Mouse (Mus musculus) hindbrain, embryonic 11.5 days (tissue): ENCODE measurements around the gene Macrod1. TPM values are rescaled to one million over a fixed set of nuclear protein-coding genes. Genes with fewer than 3 reads are reported as not detected.

Experiments
- ATAC-seq: fragments of 200-750 bp; cut with Nextera tagmentation; 2 replicates; pipeline ENCODE4 v1.8.0; 2017; ENCODE audit warnings: mild to moderate bottlenecking, moderate TSS enrichment, moderate library complexity; ENCODE audit not compliant: low FRiP score
- DNase-seq: peaks from one replicate; pipeline ENCODE4 v3.0.0-alpha.2; 2015; ENCODE audit warnings: low spot score
- H3K27ac ChIP-seq: fragments of 300-500 bp; sonication (generic); 2 replicates; pipeline ENCODE4 v1.5.1; 2014; ENCODE audit warnings: mild to moderate bottlenecking, low read depth, low read length
- H3K27me3 ChIP-seq: fragments of 300-500 bp; sonication (generic); 2 replicates; pipeline ENCODE4 v1.6.1; 2014; ENCODE audit warnings: mild to moderate bottlenecking, low read length, moderate library complexity, mixed read lengths; ENCODE audit not compliant: control insufficient read depth, insufficient read depth
- H3K36me3 ChIP-seq: fragments of 300-500 bp; sonication (generic); 2 replicates; pipeline ENCODE4 v1.6.1; 2014; ENCODE audit warnings: mild to moderate bottlenecking, low read length, moderate library complexity, mixed read lengths; ENCODE audit not compliant: control insufficient read depth, insufficient read depth
- H3K4me1 ChIP-seq: fragments of 300-500 bp; sonication (generic); replicated peaks from 2 replicates; pipeline ENCODE4 v1.6.1; 2014; ENCODE audit warnings: low read length, mixed read lengths; ENCODE audit not compliant: control insufficient read depth, insufficient read depth
- H3K4me2 ChIP-seq: fragments of 300-500 bp; sonication (generic); replicated peaks from 2 replicates; pipeline ENCODE4 v1.6.1; 2014; ENCODE audit warnings: mild to moderate bottlenecking, low read depth, low read length
- H3K4me3 ChIP-seq: fragments of 300-500 bp; sonication (generic); 2 replicates; pipeline ENCODE4 v1.5.1; 2014; ENCODE audit warnings: low read depth, low read length
- H3K9ac ChIP-seq: fragments of 300-500 bp; sonication (generic); 2 replicates; pipeline ENCODE4 v1.6.1; 2014; ENCODE audit warnings: low read depth, low read length
- H3K9me3 ChIP-seq: fragments of 300-500 bp; sonication (generic); 2 replicates; pipeline ENCODE4 v1.6.1; 2016; ENCODE audit warnings: low read length; ENCODE audit not compliant: control insufficient read depth
- WGBS: fragments of 180-500 bp; shearing (Covaris S2); extraction: QIAGEN DNeasy Blood & Tissue Kit; methylation state at CpG from one replicate; pipeline ENCODE4 v1.1.7; 2014; 5-methylcytosine and 5-hydroxymethylcytosine counted together
- polyA plus RNA-seq: library from polyadenylated mRNA; unstranded; fragments of >200 nt; fragmentation: Nextera tagmentation; extraction: Ambion mirVana; gene quantifications from 2 replicates; pipeline ENCODE4 v1.2.1, GENCODE M21; 2014

Gene Macrod1
- polyA plus RNA-seq, 1 experiment from 2014 or later: 3.1 TPM

DNA sequence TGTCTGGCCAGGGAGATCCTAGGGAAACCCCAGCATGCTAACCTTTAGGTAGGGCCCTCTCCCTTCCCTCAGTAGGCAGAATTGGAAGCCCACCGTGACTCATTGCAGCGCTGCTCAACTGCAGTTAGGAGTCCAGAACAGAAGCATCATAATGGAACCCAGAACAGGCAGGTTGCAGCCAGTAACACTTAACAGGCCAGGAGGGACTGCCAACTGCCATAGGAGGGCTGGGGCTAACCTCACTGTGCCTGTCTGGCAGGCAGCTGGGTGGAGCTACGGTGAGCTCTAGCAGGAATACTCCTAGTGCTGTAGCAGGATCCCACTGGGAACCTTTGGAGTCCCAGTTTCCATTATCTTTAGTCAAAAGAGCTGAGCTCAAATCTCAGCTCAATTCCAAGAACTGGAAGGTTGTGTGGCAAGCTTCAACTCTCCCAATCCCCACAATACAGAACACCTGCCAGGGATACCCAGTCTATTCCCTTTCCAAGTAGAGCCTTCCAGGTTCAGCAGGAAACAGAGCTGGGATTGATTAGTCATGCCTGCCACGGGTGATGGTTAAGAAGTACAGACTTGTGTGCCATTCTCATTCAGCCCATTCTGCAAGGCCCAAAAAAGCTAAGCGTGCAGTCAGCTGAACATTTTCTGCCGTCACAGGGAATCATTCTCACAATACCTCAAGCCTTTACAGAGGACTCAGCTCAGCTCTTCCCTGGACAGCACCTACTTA, 95.5 kb downstream of the Macrod1 start:
- Histone ChIP-seq H3K27me3 (0 out of 2 replicates have a peak, but pooled peaks cover 4% of the 10 kb centered on the region), H3K36me3 (no peaks in the 10 kb centered on the region), H3K9ac (no peak overlapping the region), H3K9me3 (no peaks in the 10 kb centered on the region), H3K4me2 (no peak overlapping the region), H3K4me1 (peaks cover 23% of the 10 kb centered on the region), H3K4me3 (no peak overlapping the region), H3K27ac (no peak overlapping the region)
- DNase-seq (no peak), ATAC-seq (no peak)
- 84% methylated on average over 6 of the region's 6 CpGs for WGBS

DNA sequence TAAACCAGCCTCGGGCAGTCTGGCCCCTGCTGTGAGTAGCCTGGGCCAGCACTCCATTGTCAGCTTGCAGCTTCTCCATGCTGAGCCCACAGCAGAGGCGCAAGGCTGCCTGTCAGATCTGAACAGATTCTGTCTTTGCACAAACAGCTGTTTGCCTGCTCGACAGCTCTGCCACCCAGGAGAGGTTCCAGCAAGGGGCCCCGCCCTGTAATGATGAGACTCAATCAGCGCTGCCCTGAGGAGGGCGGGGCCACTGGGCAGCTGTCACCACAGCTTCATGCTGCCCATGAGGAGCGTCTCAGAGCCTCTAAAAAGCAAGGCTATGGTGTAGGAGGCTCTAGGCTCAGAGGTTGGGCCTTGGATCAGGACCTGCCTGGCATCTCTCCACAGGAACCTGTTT, 96.6 kb downstream of the Macrod1 start:
- peaks cover 25% of the 10 kb centered on the region for H3K4me1 ChIP-seq
- DNase-seq (peak; percentile 45), ATAC-seq (peak; percentile 52)
- no peak overlapping the region for H3K4me2 ChIP-seq
- no peak overlapping the region for H3K27ac ChIP-seq
- H3K36me3 ChIP-seq: no peaks in the 10 kb centered on the region
- no peak overlapping the region for H3K9ac ChIP-seq
- 26% methylated on average over 7 of the region's 7 CpGs for WGBS
- H3K9me3 ChIP-seq: no peaks in the 10 kb centered on the region
- 0 out of 2 replicates have a peak, but pooled peaks cover 4% of the 10 kb centered on the region for H3K27me3 ChIP-seq
- no peak overlapping the region for H3K4me3 ChIP-seq

DNA sequence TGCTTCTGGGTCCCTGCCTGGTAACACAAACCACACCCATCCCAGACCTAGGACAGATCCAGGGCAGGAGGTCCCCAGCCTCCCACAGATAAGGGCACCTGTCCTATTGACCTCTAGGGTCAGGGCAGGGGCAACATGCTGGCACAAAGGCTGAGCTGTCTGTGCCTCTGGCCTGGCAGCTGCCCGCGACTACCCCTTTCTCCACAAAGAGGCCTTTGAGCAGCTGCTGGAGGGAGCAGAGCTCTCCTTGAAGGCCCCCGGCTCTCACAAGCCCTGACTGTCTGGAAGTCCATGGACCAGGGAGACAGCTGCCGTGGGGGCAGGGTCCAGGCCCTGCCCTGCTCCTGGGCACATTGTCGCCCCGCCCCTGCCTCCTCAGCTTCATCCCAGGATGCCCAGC, 98.6 kb downstream of the Macrod1 start:
- ATAC-seq: no peak
- Histone ChIP-seq H3K9ac (no peak overlapping the region), H3K4me2 (peak overlapping the region; percentile 3; the same call in 1 of the 2 replicates), H3K27ac (peak overlapping the region; percentile 47), H3K9me3 (no peaks in the 10 kb centered on the region), H3K4me1 (peaks cover 20% of the 10 kb centered on the region), H3K4me3 (no peak overlapping the region), H3K27me3 (0 out of 2 replicates have a peak, but pooled peaks cover 4% of the 10 kb centered on the region), H3K36me3 (no peaks in the 10 kb centered on the region)
- peak; percentile 18 for DNase-seq
- WGBS: 43% methylated on average over 6 of the region's 6 CpGs

DNA sequence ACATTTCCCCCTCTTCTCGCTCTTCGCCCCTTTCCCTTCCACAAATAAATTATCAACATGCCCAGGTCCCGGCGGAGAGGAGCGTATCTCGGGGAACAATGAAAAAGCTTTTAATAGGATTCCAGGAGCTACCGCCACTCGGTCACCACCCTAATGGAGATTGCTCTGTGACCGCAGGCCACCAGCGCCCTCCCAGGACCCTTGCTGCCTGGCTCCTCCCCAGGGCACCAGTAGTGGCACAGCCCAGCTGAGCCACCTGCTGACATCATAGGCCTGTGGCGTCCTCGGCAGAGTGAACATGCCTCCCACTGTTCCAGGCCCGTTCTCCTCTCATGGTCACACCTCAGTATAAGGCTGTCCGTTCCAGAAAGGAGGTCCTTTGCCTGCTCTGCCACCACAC, 101.1 kb downstream of the Macrod1 start:
- Histone ChIP-seq H3K4me3 (no peak overlapping the region), H3K9me3 (no peaks in the 10 kb centered on the region), H3K9ac (no peak overlapping the region), H3K4me1 (peaks cover 23% of the 10 kb centered on the region), H3K4me2 (no peak overlapping the region), H3K27me3 (peaks cover 8% of the 10 kb centered on the region; the same call in 1 of the 2 replicates), H3K36me3 (no peaks in the 10 kb centered on the region), H3K27ac (0 out of 2 replicates have a peak overlapping the region, but pooled peaks have one; percentile 1)
- DNase-seq (peak; percentile 33), ATAC-seq (0 out of 2 replicates have a peak, but pooled peaks have one; percentile 23)
- WGBS: 25% methylated on average over 14 of the region's 14 CpGs

DNA sequence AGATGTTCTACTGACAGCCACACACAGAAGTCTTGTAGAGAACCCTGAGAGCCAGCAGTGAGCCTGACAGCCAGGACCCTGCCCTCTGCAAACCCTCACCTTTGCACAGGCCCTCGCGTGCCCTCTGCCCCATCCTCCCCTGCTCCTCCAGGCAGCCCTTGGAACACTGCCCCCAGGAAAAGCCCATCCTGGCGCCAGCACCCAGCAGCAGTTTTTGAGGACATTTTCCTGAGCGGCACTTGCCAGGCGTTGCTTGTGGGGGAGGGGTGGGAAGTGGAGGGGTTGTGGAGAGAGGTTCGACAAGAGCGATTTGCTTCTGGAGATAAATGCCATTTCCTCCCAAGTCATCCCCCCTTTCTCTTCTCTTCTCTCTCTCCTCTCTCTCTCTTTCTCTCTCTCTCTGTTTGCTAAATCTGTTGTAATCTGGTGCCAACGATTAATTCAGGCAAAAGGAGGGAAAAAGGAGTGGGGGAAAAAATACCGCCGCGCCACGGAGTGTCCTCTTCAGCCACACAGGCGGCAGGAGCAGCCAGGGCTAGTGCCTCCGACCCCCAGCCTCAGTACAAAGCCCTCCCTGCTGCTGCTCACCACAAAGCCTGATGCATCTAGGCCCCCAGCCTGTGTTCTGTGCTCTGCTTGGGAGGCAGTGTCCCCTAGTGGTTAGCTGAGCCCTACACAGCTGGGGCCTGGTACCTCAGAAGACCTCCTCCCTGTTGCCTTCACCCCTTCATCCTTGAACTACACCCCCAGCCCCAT, 103.7 kb downstream of the Macrod1 start:
- Histone ChIP-seq H3K9me3 (no peaks in the 10 kb centered on the region), H3K27me3 (peaks cover 27% of the 10 kb centered on the region), H3K4me1 (peaks cover 21% of the 10 kb centered on the region), H3K27ac (0 out of 2 replicates have a peak overlapping the region, but pooled peaks have one; percentile 1), H3K4me3 (no peak overlapping the region), H3K9ac (peak overlapping the region; percentile 48; the same call in 1 of the 2 replicates), H3K4me2 (peak overlapping the region; percentile 20; the same call in 1 of the 2 replicates), H3K36me3 (no peaks in the 10 kb centered on the region)
- 4% methylated on average over 14 of the region's 14 CpGs for WGBS
- ATAC-seq (peak; percentile 73), DNase-seq (peak; percentile 75)

DNA sequence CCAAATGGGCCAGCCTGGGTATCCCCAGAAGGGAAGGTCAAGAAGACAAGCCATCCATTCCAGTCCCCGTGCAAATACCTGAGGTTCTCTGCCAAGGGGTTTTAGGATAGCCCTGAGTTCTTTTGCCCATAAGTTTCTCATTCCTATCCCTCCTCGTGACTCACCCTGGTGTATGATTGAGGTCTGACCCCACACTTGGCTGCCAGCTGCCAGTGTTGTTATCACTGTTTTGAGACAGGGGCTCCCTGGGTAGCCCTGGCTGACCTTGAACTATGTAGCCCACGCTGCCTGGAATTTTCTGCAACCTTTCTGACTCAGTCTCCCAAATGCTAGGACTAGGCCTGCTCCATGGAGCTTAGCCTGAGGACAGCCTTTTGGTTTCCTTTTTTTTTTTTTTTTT, 104.5 kb downstream of the Macrod1 start:
- DNase-seq (no peak), ATAC-seq (no peak)
- Histone ChIP-seq H3K4me3 (no peak overlapping the region), H3K4me2 (no peak overlapping the region), H3K4me1 (peaks cover 24% of the 10 kb centered on the region), H3K9me3 (no peaks in the 10 kb centered on the region), H3K9ac (no peak overlapping the region), H3K27ac (no peak overlapping the region), H3K27me3 (peaks cover 30% of the 10 kb centered on the region), H3K36me3 (no peaks in the 10 kb centered on the region)
- WGBS: 60% methylated on average over 3 of the region's 3 CpGs

DNA sequence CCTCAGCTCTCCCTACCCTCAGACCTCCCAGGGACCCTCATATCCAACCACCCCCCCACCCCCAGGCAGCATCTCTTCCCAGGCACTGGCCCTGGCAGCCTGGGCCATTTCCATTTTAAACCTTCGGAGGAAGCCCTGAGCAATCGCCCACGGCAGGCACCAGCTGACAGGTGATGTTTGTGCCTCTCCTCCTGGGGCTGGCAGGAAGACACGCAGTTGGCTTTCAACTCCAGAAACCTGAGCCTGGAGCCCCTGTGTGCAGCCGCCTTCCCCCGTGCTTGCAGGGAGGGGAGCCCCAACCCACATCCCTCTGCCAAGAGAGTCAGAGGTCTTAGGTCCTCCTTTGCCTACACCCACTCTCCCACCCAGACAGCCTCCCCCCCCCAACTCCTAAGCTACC, 107.6 kb downstream of the Macrod1 start:
- 8% methylated on average over 6 of the region's 6 CpGs for WGBS

DNA sequence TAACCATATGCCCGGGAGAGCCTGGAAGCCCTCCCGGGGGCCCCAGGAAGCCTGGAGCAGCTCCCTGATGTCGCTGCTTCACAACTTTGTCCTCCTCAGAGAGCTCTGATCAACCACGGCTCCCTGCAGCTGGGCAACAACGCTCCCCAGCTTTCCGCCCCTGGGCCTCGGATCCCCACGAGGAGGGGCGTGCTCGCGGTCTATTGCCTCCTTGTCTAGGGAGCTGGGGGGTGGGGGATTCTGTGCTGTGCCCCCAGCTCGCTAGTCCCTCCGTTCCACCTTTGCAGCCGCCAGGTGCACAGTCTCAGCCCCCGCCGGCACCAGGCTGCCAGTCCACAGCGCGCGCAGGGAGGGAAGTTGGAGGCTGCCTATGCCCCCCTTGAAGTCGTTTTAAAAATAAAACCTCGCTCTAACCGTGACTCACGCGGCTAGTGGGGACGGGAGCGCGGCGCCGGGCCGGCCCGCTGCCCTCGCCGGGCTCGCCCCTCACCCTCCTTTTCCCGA, 108.3 kb downstream of the Macrod1 start:
- under 1% methylated on average over 34 of the region's 35 CpGs for WGBS
- peak overlapping the region; percentile 59 for H3K9ac ChIP-seq
- H3K4me2 ChIP-seq: peak overlapping the region; percentile 92
- peak overlapping the region; percentile 65 for H3K4me3 ChIP-seq
- H3K4me1 ChIP-seq: peaks cover 14% of the 10 kb centered on the region
- DNase-seq (no peak), ATAC-seq (no peak)
- H3K27me3 ChIP-seq: peaks cover 51% of the 10 kb centered on the region
- no peaks in the 10 kb centered on the region for H3K36me3 ChIP-seq
- no peaks in the 10 kb centered on the region for H3K9me3 ChIP-seq
- no peak overlapping the region for H3K27ac ChIP-seq

More for the DNA sequence above, 107.6 kb downstream of the Macrod1 start:
- Histone ChIP-seq H3K36me3 (no peaks in the 10 kb centered on the region), H3K9me3 (no peaks in the 10 kb centered on the region), H3K9ac (no peak overlapping the region), H3K4me3 (peak overlapping the region; percentile 65; the same call in 1 of the 2 replicates), H3K27ac (no peak overlapping the region), H3K27me3 (peaks cover 49% of the 10 kb centered on the region), H3K4me2 (peak overlapping the region; percentile 92), H3K4me1 (peaks cover 16% of the 10 kb centered on the region)
- ATAC-seq (no peak), DNase-seq (no peak)
